Mouse (Mus musculus) kidney, adult 2 months (tissue): ENCODE measurements around the gene Trim33. TPM values are rescaled to one million over a fixed set of nuclear protein-coding genes. Genes with fewer than 3 reads are reported as not detected.

Experiments
- DNase-seq: peaks from one replicate; pipeline ENCODE4 v3.0.0; 2021
- H3K27ac ChIP-seq: fragments of 200-500 bp; 2 replicates; pipeline ENCODE4 v1.5.1; 2012; ENCODE audit warnings: low read depth, low read length, control low read depth, inconsistent platforms; ENCODE audit not compliant: insufficient read depth
- H3K27me3 ChIP-seq: fragments of 200-500 bp; replicated peaks from 2 replicates; pipeline ENCODE4 v1.6.1; 2012; ENCODE audit warnings: mild to moderate bottlenecking, moderate library complexity, low read length, inconsistent platforms; ENCODE audit not compliant: control insufficient read depth, insufficient read depth
- H3K36me3 ChIP-seq: fragments of 200-500 bp; 2 replicates; pipeline ENCODE4 v1.6.1; 2012; ENCODE audit warnings: mild to moderate bottlenecking, moderate library complexity, low read length, inconsistent platforms; ENCODE audit not compliant: control insufficient read depth, insufficient read depth
- H3K4me1 ChIP-seq: fragments of 200-500 bp; 2 replicates; pipeline ENCODE4 v1.6.1; 2011; ENCODE audit warnings: low read length; ENCODE audit not compliant: control insufficient read depth, insufficient read depth
- H3K4me3 ChIP-seq: fragments of 200-500 bp; 2 replicates; pipeline ENCODE4 v1.5.1; 2011; ENCODE audit warnings: mild to moderate bottlenecking, low read depth, low read length, control low read depth; ENCODE audit not compliant: insufficient read depth
- CTCF ChIP-seq: fragments of 200-500 bp; conservative IDR thresholded peaks from 2 replicates; pipeline ENCODE4 v1.5.1; 2011; ENCODE audit warnings: low read depth, mild to moderate bottlenecking, control low read depth, low read length, moderate library complexity, mixed read lengths; ENCODE audit not compliant: insufficient read depth, insufficient read length
- POLR2A ChIP-seq: fragments of 200-500 bp; IDR thresholded peaks from one replicate; pipeline ENCODE4 v1.6.1; 2011; ENCODE audit warnings: low read depth, low read length, control low read depth
- WGBS: fragments of 180-500 bp; shearing (Covaris S2); methylation state at CpG from one replicate; pipeline ENCODE4 v1.1.7; 2018; 5-methylcytosine and 5-hydroxymethylcytosine counted together
- polyA plus RNA-seq: library from polyadenylated mRNA; depleted of rRNA; stranded (reverse); fragments of >200 nt; gene quantifications from 2 replicates; pipeline ENCODE4 v1.2.3, GENCODE M21; 2012

The Trim33 gene
- polyA plus RNA-seq, 1 experiment = 10.9 TPM

GRCm38 (mm10) chr3:103256089-103256819, 22.8 kb upstream of the Trim33 start:
- H3K27ac ChIP-seq = no peak overlapping the region
- 58% methylated on average over 10 of the region's 10 CpGs for WGBS
- H3K4me3 ChIP-seq = no peak overlapping the region
- no peaks in the 10 kb centered on the region for H3K27me3 ChIP-seq
- no peak for TF ChIP-seq POLR2A
- TF ChIP-seq CTCF = no peak
- no peak for DNase-seq
- no peaks in the 10 kb centered on the region for H3K4me1 ChIP-seq
- no peaks in the 10 kb centered on the region for H3K36me3 ChIP-seq

DNA sequence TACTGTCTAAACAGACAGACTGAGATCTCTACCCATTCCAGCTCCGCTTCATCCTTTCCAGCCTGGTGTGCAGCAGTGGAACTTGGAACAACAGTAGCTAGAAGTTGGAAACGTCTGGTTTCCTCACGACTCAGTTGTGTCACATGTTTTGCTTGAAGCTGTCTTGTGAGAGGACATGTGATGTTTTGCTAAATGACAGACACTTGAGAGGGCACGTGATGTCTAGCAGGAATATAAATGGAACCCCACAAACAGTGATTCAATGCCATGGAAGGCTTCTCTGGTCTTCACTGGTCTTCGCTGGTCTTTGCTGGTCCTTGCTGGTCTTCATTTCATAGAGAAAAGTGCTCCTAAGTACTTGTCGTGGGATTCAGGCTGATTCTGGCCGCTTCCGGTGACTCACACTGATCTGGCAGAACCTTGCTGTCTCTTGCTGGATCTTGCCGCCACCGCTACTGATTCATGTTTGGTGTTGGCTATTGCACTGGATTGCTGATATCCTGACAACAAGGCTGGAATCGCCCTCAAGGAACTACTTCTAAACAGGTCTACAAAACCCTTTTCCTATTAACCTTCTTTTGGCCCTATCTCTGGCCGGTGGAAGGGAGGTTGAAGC, 16.2 kb upstream of the Trim33 start:
- TF ChIP-seq POLR2A = no peak
- Histone ChIP-seq H3K4me3 (no peak overlapping the region), H3K4me1 (no peaks in the 10 kb centered on the region), H3K27ac (no peak overlapping the region), H3K27me3 (no peaks in the 10 kb centered on the region), H3K36me3 (no peaks in the 10 kb centered on the region)
- no peak for DNase-seq
- 84% methylated on average over 12 of the region's 12 CpGs for WGBS

DNA sequence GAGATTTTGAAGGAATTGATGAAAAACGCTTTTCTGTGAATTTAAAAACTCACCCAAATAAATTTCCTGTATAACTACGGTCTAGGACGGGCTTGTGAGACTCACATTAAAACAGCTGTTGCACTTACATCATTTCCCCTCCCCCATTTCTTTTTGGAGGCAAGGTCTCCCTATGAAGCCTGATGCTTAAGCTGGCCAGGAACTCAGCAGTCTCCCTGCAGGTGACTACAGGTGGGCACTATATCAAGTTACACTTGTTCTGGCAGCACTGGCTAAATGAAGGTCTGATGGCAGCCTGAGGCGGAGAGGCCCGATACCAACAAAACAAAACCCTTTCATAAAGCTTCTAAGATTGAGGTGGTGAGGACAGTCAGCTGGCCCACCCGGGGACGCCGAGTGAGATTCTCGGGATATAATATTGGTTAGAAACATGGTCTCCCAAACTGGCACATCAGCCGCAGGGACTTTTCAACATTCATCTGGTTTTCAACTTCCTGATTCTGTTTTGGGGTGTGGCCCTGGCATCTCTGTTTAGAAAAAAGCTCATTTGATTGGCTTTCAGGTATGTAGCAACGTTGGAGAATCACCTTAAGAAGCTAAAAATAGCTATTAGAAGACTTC, 422 bp upstream of the Trim33 start:
- Histone ChIP-seq H3K27me3 (no peaks in the 10 kb centered on the region), H3K36me3 (no peaks in the 10 kb centered on the region), H3K4me1 (peaks cover 5% of the 10 kb centered on the region; the same call in 1 of the 2 replicates), H3K27ac (peak overlapping the region; percentile 90), H3K4me3 (peak overlapping the region; percentile 95)
- no peak for TF ChIP-seq CTCF
- TF ChIP-seq POLR2A = no peak
- DNase-seq = no peak
- WGBS = 11% methylated on average over 11 of the region's 11 CpGs

- no peaks in the 10 kb centered on the region for H3K27me3 ChIP-seq
- peak overlapping the region; percentile 21; the same call in 1 of the 2 replicates for H3K27ac ChIP-seq
- peak overlapping the region; percentile 95 for H3K4me3 ChIP-seq
- peak; percentile 52 for DNase-seq
- under 1% methylated on average over 36 of the region's 36 CpGs for WGBS
- H3K4me1 ChIP-seq = peaks cover 5% of the 10 kb centered on the region; the same call in 1 of the 2 replicates
- no peaks in the 10 kb centered on the region for H3K36me3 ChIP-seq
- TF ChIP-seq POLR2A (no peak), CTCF (no peak)
Measured at GRCm38 (mm10) chr3:103280241-103280761, 1.2 kb downstream of the Trim33 start.

DNA sequence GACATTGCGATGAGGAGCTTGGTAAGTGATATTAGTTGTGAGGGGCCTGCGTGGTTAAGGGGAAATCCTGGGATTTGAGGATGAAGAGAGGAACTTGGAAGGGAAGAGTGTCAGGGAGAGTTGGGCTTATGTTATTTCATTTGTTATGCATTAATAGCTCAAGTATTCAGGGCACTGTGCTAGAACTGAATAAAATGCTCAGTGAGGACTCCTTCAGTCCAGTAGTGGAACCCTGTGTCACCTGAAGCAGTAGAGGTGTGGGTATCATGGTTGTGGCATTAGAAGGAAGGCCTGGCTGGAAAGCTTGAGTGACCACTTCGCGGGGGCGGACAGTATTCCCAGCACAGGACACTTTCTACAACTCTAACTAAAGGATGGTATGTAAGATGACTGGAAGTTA, 1.8 kb downstream of the Trim33 start:
- no peaks in the 10 kb centered on the region for H3K36me3 ChIP-seq
- H3K4me3 ChIP-seq = peak overlapping the region; percentile 95
- 23% methylated on average over 5 of the region's 5 CpGs for WGBS
- H3K27me3 ChIP-seq = no peaks in the 10 kb centered on the region
- TF ChIP-seq POLR2A = no peak
- no peak for TF ChIP-seq CTCF
- peak; percentile 40 for DNase-seq
- peaks cover 5% of the 10 kb centered on the region; the same call in 1 of the 2 replicates for H3K4me1 ChIP-seq
- no peak overlapping the region for H3K27ac ChIP-seq

- DNase-seq = peak; percentile 60
- Histone ChIP-seq H3K27me3 (no peaks in the 10 kb centered on the region), H3K4me3 (no peak overlapping the region), H3K27ac (no peak overlapping the region; the same call in 1 of the 2 replicates), H3K36me3 (no peaks in the 10 kb centered on the region), H3K4me1 (peaks cover 4% of the 10 kb centered on the region; the same call in 1 of the 2 replicates)
- WGBS = 37% methylated on average over 4 of the region's 4 CpGs
- no peak for TF ChIP-seq CTCF
- no peak for TF ChIP-seq POLR2A
Measured at GRCm38 (mm10) chr3:103288761-103289160, 9.7 kb downstream of the Trim33 start.

DNA sequence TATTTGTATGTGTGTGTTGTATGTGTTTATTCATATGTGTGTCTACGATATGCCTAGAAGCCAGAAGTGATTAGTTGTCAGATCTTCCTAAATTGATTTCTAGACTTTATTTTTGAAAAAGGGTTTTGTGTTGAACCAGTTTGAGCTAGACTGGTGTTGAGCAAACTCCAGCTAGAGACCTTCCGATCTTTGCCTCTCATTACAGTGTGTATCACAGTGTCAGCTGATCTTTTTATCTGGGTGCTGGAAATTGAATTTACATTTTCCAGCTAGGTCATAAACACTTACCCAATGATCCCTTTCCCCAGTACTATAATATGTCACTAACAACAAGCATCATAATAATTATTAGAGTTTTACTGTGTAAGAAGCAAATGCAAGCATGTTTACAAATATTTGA, 12.0 kb downstream of the Trim33 start:
- Histone ChIP-seq H3K4me3 (no peak overlapping the region), H3K27ac (no peak overlapping the region), H3K36me3 (no peaks in the 10 kb centered on the region), H3K4me1 (peaks cover 4% of the 10 kb centered on the region; the same call in 1 of the 2 replicates), H3K27me3 (no peaks in the 10 kb centered on the region)
- TF ChIP-seq POLR2A (no peak), CTCF (no peak)
- no peak for DNase-seq
- WGBS = 69% methylated on average over 2 of the region's 2 CpGs
